Mouse (Mus musculus) stomach, embryonic 14.5 days (tissue): ENCODE results near the gene Akna. TPM values are rescaled to one million over a fixed set of nuclear protein-coding genes. Genes with fewer than 3 reads are reported as not detected.
A peak's percentile ranks its signal among the peaks of the same experiment; 100 is the strongest.

Experiments used
- ATAC-seq: fragments of 200-750 bp; cut with Nextera tagmentation; 2 replicates; pipeline ENCODE4 v1.8.0; 2017; ENCODE audit warnings: low read depth, moderate TSS enrichment; ENCODE audit not compliant: insufficient number of reproducible peaks, insufficient read depth, low FRiP score
- H3K27ac ChIP-seq: fragments of 300-500 bp; sonication (generic); 2 replicates; pipeline ENCODE4 v1.5.1; 2014; ENCODE audit warnings: mild to moderate bottlenecking, low read length, moderate library complexity, mixed read lengths
- H3K27me3 ChIP-seq: fragments of 300-500 bp; sonication (generic); 2 replicates; pipeline ENCODE4 v1.6.1; 2014; ENCODE audit warnings: low read length, control low read depth, mixed read lengths; ENCODE audit not compliant: control insufficient read depth, insufficient read depth
- H3K36me3 ChIP-seq: fragments of 300-500 bp; sonication (generic); 2 replicates; pipeline ENCODE4 v1.6.1; 2014; ENCODE audit warnings: mild to moderate bottlenecking, control low read depth, low read length, moderate library complexity, mixed read lengths; ENCODE audit not compliant: control insufficient read depth, insufficient read depth
- H3K4me1 ChIP-seq: fragments of 300-500 bp; sonication (generic); 2 replicates; pipeline ENCODE4 v1.6.1; 2014; ENCODE audit warnings: low read length, control low read depth, mixed read lengths; ENCODE audit not compliant: control insufficient read depth, insufficient read depth
- H3K4me2 ChIP-seq: fragments of 300-500 bp; sonication (generic); replicated peaks from 2 replicates; pipeline ENCODE4 v1.6.1; 2014; ENCODE audit warnings: low read depth, low read length, control low read depth
- H3K4me3 ChIP-seq: fragments of 300-500 bp; sonication (generic); 2 replicates; pipeline ENCODE4 v1.5.1; 2014; ENCODE audit warnings: low read depth, low read length, control low read depth
- H3K9ac ChIP-seq: fragments of 300-500 bp; sonication (generic); replicated peaks from 2 replicates; pipeline ENCODE4 v1.6.1; 2014; ENCODE audit warnings: low read depth, mild to moderate bottlenecking, control low read depth, low read length, moderate library complexity, mixed read lengths
- H3K9me3 ChIP-seq: fragments of 300-500 bp; sonication (generic); 2 replicates; pipeline ENCODE4 v1.6.1; 2016; ENCODE audit warnings: low read depth, low read length, control low read depth; ENCODE audit not compliant: control insufficient read depth
- WGBS: fragments of 180-500 bp; shearing (Covaris S2); extraction: QIAGEN DNeasy Blood & Tissue Kit; methylation state at CpG from one replicate; pipeline ENCODE4 v1.1.7; 2014; 5-methylcytosine and 5-hydroxymethylcytosine counted together
- polyA plus RNA-seq: library from polyadenylated mRNA; unstranded; fragments of >200 nt; fragmentation: Nextera tagmentation; extraction: Ambion mirVana; gene quantifications from 2 replicates; pipeline ENCODE4 v1.2.1, GENCODE M21; 2014

Gene Akna
- polyA plus RNA-seq, 1 experiment from 2014 or later, result 6.9 TPM

- WGBS, result 73% methylated on average over 8 of the region's 8 CpGs
- H3K4me1 ChIP-seq, result peaks cover 37% of the 10 kb centered on the region
These were observed 3.4 kb downstream of the Akna start for GRCm38 (mm10) chr4:63399691-63400270.

GRCm38 (mm10) chr4:63398854-63399609 is 4.1 kb downstream of the Akna start:
- Histone ChIP-seq H3K9me3 (no peaks in the 10 kb centered on the region), H3K9ac (no peak overlapping the region), H3K27me3 (no peaks in the 10 kb centered on the region), H3K4me2 (no peak overlapping the region), H3K27ac (no peak overlapping the region), H3K36me3 (peaks cover 13% of the 10 kb centered on the region; the same call in 1 of the 2 replicates), H3K4me1 (peaks cover 30% of the 10 kb centered on the region), H3K4me3 (no peak overlapping the region)
- no peak for ATAC-seq
- 54% methylated on average over 11 of the region's 11 CpGs for WGBS

More at GRCm38 (mm10) chr4:63399691-63400270, 3.4 kb downstream of the Akna start:
- Histone ChIP-seq H3K27ac (no peak overlapping the region), H3K27me3 (no peaks in the 10 kb centered on the region), H3K4me3 (no peak overlapping the region), H3K4me2 (no peak overlapping the region), H3K36me3 (peaks cover 7% of the 10 kb centered on the region; the same call in 1 of the 2 replicates), H3K9me3 (no peaks in the 10 kb centered on the region), H3K9ac (no peak overlapping the region)
- no peak for ATAC-seq

- no peak overlapping the region for H3K4me3 ChIP-seq
- H3K9ac ChIP-seq, result no peak overlapping the region
- H3K9me3 ChIP-seq, result no peaks in the 10 kb centered on the region
- peaks cover 23% of the 10 kb centered on the region for H3K4me1 ChIP-seq
- ATAC-seq, result no peak
- no peak overlapping the region for H3K4me2 ChIP-seq
- peaks cover 17% of the 10 kb centered on the region; the same call in 1 of the 2 replicates for H3K36me3 ChIP-seq
- WGBS, result 81% methylated on average over 10 of the region's 10 CpGs
- no peak overlapping the region for H3K27ac ChIP-seq
- no peaks in the 10 kb centered on the region for H3K27me3 ChIP-seq
These were observed 5.1 kb downstream of the Akna start for GRCm38 (mm10) chr4:63397981-63398537.

- 76% methylated on average over 6 of the region's 6 CpGs for WGBS
- ATAC-seq, result 0 out of 2 replicates have a peak, but pooled peaks have one; percentile 36
- Histone ChIP-seq H3K36me3 (peaks cover 27% of the 10 kb centered on the region; the same call in 1 of the 2 replicates), H3K27me3 (no peaks in the 10 kb centered on the region), H3K27ac (no peak overlapping the region), H3K4me1 (no peaks in the 10 kb centered on the region), H3K4me2 (no peak overlapping the region), H3K9ac (no peak overlapping the region), H3K4me3 (no peak overlapping the region), H3K9me3 (no peaks in the 10 kb centered on the region)
These were observed 11.8 kb downstream of the Akna start for GRCm38 (mm10) chr4:63391322-63391721.

- no peak for ATAC-seq
- Histone ChIP-seq H3K27ac (no peak overlapping the region), H3K4me3 (no peak overlapping the region), H3K36me3 (peaks cover 28% of the 10 kb centered on the region; the same call in 1 of the 2 replicates), H3K4me1 (no peaks in the 10 kb centered on the region), H3K27me3 (no peaks in the 10 kb centered on the region), H3K9me3 (no peaks in the 10 kb centered on the region), H3K4me2 (no peak overlapping the region), H3K9ac (no peak overlapping the region)
- 69% methylated on average over 11 of the region's 11 CpGs for WGBS
These were observed 13.1 kb downstream of the Akna start for GRCm38 (mm10) chr4:63389887-63390528.

- no peaks in the 10 kb centered on the region for H3K9me3 ChIP-seq
- no peak overlapping the region for H3K4me3 ChIP-seq
- peaks cover 23% of the 10 kb centered on the region; the same call in 1 of the 2 replicates for H3K36me3 ChIP-seq
- no peak overlapping the region for H3K27ac ChIP-seq
- no peak overlapping the region for H3K9ac ChIP-seq
- H3K27me3 ChIP-seq, result no peaks in the 10 kb centered on the region
- H3K4me1 ChIP-seq, result no peaks in the 10 kb centered on the region
- H3K4me2 ChIP-seq, result no peak overlapping the region
- 47% methylated on average over 8 of the region's 8 CpGs for WGBS
- ATAC-seq, result no peak
These were observed 13.8 kb downstream of the Akna start for GRCm38 (mm10) chr4:63389121-63389886.

- Histone ChIP-seq H3K27ac (no peak overlapping the region), H3K4me3 (no peak overlapping the region), H3K4me1 (no peaks in the 10 kb centered on the region), H3K36me3 (peaks cover 21% of the 10 kb centered on the region; the same call in 1 of the 2 replicates), H3K9ac (no peak overlapping the region), H3K9me3 (no peaks in the 10 kb centered on the region), H3K4me2 (no peak overlapping the region), H3K27me3 (no peaks in the 10 kb centered on the region)
- WGBS, result 79% methylated on average over 6 of the region's 6 CpGs
- ATAC-seq, result no peak
These were observed 15.1 kb downstream of the Akna start for GRCm38 (mm10) chr4:63388029-63388428.

- WGBS, result 67% methylated on average over 11 of the region's 11 CpGs
- peaks cover 35% of the 10 kb centered on the region for H3K36me3 ChIP-seq
These were observed 17.4 kb downstream of the Akna start for GRCm38 (mm10) chr4:63385784-63386183.

More at GRCm38 (mm10) chr4:63385784-63386183, 17.4 kb downstream of the Akna start:
- ATAC-seq, result no peak
- Histone ChIP-seq H3K27me3 (no peaks in the 10 kb centered on the region), H3K9me3 (no peaks in the 10 kb centered on the region), H3K4me1 (no peaks in the 10 kb centered on the region), H3K4me2 (no peak overlapping the region), H3K9ac (no peak overlapping the region), H3K4me3 (no peak overlapping the region), H3K27ac (no peak overlapping the region)
